Mouse (Mus musculus) thymus, adult 2 months (tissue): ENCODE measurements around the gene Macrod2.

Experiments used
- CTCF ChIP-seq: fragments of 200-500 bp; IDR thresholded peaks from 2 replicates; pipeline ENCODE4 v1.5.1; 2012; ENCODE audit warnings: mild to moderate bottlenecking, control low read depth, low read length, moderate library complexity, borderline replicate concordance; ENCODE audit not compliant: control insufficient read depth, poor library complexity, insufficient read depth; ENCODE audit errors: extremely low read depth
- POLR2A ChIP-seq: fragments of 200-500 bp; IDR thresholded peaks from 2 replicates; pipeline ENCODE4 v1.6.1; 2012; ENCODE audit warnings: mild to moderate bottlenecking, low read length, control low read depth, moderate library complexity; ENCODE audit not compliant: control insufficient read depth, poor library complexity, insufficient read depth; ENCODE audit errors: extremely low read depth

- no peak for TF ChIP-seq POLR2A
- no peak for TF ChIP-seq CTCF
Observed at GRCm38 (mm10) chr2:140853538-140853937, 458.4 kb downstream of the Macrod2 start.
